Mouse (Mus musculus) heart, adult 11 months (tissue): ENCODE results near the gene Gm3139.
"Not testable (repeated sequence)": the region's sequence is repeated elsewhere in the genome, so short reads cannot be mapped to it uniquely, and the experiment has no call there.

Experiments
- DNase-seq: peaks from one replicate; pipeline ENCODE4 v3.0.0; 2022

The Gm3139 gene

DNA sequence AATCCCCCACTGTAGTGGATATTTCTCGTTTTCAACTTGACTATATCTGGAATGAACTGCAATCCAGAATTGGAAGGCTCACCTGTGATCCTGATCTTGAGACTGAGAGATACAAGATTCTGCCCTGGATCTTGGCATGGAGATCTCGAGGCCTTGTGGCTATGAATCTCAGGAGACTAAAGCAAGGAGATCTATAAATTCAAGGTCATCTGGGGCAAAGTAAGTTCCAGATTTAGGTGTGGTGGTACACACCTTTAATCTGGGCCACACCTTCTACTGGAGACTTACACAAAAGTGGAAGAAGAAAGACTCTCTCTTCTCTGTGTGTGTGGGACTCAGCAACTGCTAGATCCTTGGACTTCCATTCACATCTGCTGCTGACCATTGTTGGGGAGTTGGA is at the start of gene Gm3139:
TSS of gene Gm3139 (plus strand) at position 301 of the 400 bp plus-strand sequence.
- DNase-seq = not testable (repeated sequence)
